Mouse (Mus musculus) megakaryocyte-erythroid progenitor cell, adult 5-6 weeks (primary cell): ENCODE data around the gene Sept9. TPM values are rescaled to one million over a fixed set of nuclear protein-coding genes. Genes with fewer than 3 reads are reported as not detected.

Experiments
- ATAC-seq: replicated peaks from 2 replicates; pipeline ENCODE4 v1.8.0; 2016; ENCODE audit warnings: mild to moderate bottlenecking, inconsistent platforms; ENCODE audit not compliant: severe bottlenecking, poor library complexity, low FRiP score, low TSS enrichment
- total RNA-seq, 2 experiments: library from RNA; stranded (forward) in 1 of 2; stranded (reverse) in 1 of 2; fragments of 200-1000, 215-1000 nt in 1 of 2; fragments of >200 nt in 1 of 2; fragmentation: Nextera tagmentation in 1 of 2; gene quantifications; 2 replicates each; pipeline ENCODE4 v1.2.3; 2014 to 2017

The Sept9 gene
- total RNA-seq, 2 experiments from 2014 or later: 46.9 to 60.5 TPM

GRCm38 (mm10) chr11:117174098-117174892, 25.2 kb upstream of the Sept9 start:
- ATAC-seq: no peak

- no peak for ATAC-seq
Measured at GRCm38 (mm10) chr11:117174924-117175323, 24.5 kb upstream of the Sept9 start.

- no peak for ATAC-seq
Measured at GRCm38 (mm10) chr11:117175472-117175871, 24.0 kb upstream of the Sept9 start.

- ATAC-seq: peak; percentile 63
Measured at GRCm38 (mm10) chr11:117176304-117176703, 23.2 kb upstream of the Sept9 start.

GRCm38 (mm10) chr11:117176900-117177299, 22.6 kb upstream of the Sept9 start:
- ATAC-seq: no peak

GRCm38 (mm10) chr11:117177303-117177979, 22.0 kb upstream of the Sept9 start:
- ATAC-seq: peak; percentile 69

GRCm38 (mm10) chr11:117179902-117180301, 19.6 kb upstream of the Sept9 start:
- no peak for ATAC-seq

- ATAC-seq: no peak
Measured at GRCm38 (mm10) chr11:117182808-117183207, 16.7 kb upstream of the Sept9 start.

- no peak for ATAC-seq
Measured at GRCm38 (mm10) chr11:117183299-117183698, 16.2 kb upstream of the Sept9 start.

- no peak for ATAC-seq
Measured at GRCm38 (mm10) chr11:117183841-117184240, 15.6 kb upstream of the Sept9 start.

- no peak for ATAC-seq
Measured at GRCm38 (mm10) chr11:117185076-117185933, 14.2 kb upstream of the Sept9 start.

GRCm38 (mm10) chr11:117191524-117191923, 7.9 kb upstream of the Sept9 start:
- ATAC-seq: no peak

GRCm38 (mm10) chr11:117194475-117194937, 5.0 kb upstream of the Sept9 start:
- 0 out of 2 replicates have a peak, but pooled peaks have one; percentile 39 for ATAC-seq

GRCm38 (mm10) chr11:117195616-117196015, 3.8 kb upstream of the Sept9 start:
- ATAC-seq: no peak

- no peak for ATAC-seq
Measured at GRCm38 (mm10) chr11:117196681-117197080, 2.8 kb upstream of the Sept9 start.

GRCm38 (mm10) chr11:117198122-117198521, 1.3 kb upstream of the Sept9 start:
- ATAC-seq: no peak

GRCm38 (mm10) chr11:117201846-117202245, 2.4 kb downstream of the Sept9 start:
- ATAC-seq: no peak

GRCm38 (mm10) chr11:117204606-117205005, 5.1 kb downstream of the Sept9 start:
- ATAC-seq: no peak

- ATAC-seq: no peak
Measured at GRCm38 (mm10) chr11:117205042-117205441, 5.6 kb downstream of the Sept9 start.

GRCm38 (mm10) chr11:117205447-117205846, 6.0 kb downstream of the Sept9 start:
- no peak for ATAC-seq
